Mouse (Mus musculus): Measurements from ENCODE around the gene Abl2.

GRCm38 (mm10) chr1:156566132-156566531 is 7.5 kb downstream of the Abl2 start:
- TF ChIP-seq POLR2AphosphoS2 (IDR thresholded peaks at IDR 0.05; ENCODE audit: insufficient read length, low read depth) (no peak), MAX (IDR thresholded peaks at IDR 0.05; ENCODE audit: low read depth) (no peak), USF1 (IDR thresholded peaks at IDR 0.05; ENCODE audit: low read depth) (no peak), CEBPB (IDR thresholded peaks at IDR 0.05; ENCODE audit: insufficient read depth, poor library complexity, severe bottlenecking) (no peak), POLR2A (IDR thresholded peaks at IDR 0.05; ENCODE audit: insufficient read length, low read depth) (no peak), E2F4 (IDR thresholded peaks at IDR 0.05; ENCODE audit: insufficient read depth) (no peak), TCF12 (IDR thresholded peaks at IDR 0.05; ENCODE audit: insufficient read depth, poor library complexity, severe bottlenecking) (no peak), REST (IDR thresholded peaks at IDR 0.05; ENCODE audit: insufficient read depth, insufficient read length) (no peak), TCF3 (IDR thresholded peaks at IDR 0.05; ENCODE audit: insufficient read length, low read depth) (no peak), SRF (IDR thresholded peaks at IDR 0.05; ENCODE audit: control insufficient read depth, insufficient read length, low read depth) (no peak)
